Mouse (Mus musculus): ENCODE measurements around the gene Smim24. TPM values are rescaled to one million over a fixed set of nuclear protein-coding genes. Genes with fewer than 3 reads are reported as not detected.
A peak's percentile ranks its signal among the peaks of the same experiment; 100 is the strongest.

Smim24 gene
- total RNA-seq, 2 experiments from 2014 or later = 1.6 to 1.7 TPM

DNA sequence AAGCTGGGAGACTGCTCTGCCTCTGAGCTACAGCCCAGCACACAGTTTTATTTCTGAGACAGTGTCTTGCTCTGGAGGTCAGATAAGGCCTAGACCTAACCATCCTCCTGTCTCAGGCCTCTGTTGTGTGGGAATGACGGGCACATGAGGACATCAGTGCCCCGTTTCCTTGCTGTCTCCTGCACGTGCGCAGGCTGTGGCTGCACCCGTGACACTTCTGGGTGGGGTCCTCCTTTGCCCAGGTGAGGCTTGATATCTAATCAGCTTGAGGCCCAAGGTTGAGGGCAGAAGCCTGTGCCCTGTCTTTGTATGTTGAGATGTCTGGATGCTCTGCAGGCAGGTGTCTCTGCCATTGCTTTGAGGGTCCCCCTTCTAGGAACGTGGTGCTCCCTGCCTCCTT, 581 bp upstream of the Smim24 start:
- no peak for DNase-seq

DNA sequence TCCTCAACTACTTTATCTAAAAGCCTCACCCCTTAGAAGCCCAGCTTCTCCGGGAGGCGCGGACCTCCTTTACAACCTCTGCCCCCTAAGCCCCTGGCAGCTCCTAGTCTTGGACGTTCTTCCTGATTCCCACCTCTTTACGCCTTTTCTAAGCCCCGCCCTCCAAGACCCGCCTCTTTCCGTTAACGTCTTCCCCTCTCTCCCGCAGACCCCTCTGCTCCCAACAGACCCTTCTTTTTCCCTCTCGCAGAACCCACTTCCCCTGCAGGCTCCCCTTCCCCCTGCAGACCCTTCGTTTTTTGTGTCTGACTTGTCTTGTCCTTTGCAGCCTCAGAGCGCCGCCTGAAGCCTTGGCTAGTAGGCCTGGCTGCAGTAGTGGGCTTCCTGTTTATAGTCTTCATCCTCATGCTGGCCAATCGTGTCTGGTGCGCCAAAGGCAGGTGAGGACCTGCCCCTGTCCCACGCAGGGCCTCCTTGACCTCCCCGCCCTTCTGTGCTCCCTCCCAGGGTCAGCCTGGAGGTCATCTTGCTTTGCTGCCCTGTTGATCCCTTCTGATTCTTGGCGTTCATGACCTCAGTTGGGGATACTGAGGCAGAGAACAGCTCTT, 709 bp downstream of the Smim24 start:
- no peak for DNase-seq

DNA sequence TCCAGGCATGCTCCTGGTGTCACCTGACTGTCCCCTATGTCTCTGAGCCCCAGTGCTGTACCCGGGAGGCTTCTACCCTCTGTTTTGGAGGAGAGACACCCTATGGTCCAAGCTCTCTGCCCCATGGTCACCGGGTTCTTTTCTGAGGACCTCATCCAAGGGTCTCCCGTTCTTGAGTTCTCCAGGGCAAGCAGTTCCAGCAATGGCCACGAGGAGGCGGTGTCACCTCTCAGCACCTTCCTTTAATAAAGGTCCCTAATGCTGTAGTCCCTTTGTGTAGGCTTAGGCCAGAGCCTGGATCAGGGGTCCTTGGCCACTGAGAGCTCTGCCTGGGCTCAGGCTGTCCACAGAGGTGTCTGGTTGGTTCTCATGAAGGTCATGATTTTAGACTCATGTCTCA, 2.3 kb downstream of the Smim24 start:
- DNase-seq = no peak

DNA sequence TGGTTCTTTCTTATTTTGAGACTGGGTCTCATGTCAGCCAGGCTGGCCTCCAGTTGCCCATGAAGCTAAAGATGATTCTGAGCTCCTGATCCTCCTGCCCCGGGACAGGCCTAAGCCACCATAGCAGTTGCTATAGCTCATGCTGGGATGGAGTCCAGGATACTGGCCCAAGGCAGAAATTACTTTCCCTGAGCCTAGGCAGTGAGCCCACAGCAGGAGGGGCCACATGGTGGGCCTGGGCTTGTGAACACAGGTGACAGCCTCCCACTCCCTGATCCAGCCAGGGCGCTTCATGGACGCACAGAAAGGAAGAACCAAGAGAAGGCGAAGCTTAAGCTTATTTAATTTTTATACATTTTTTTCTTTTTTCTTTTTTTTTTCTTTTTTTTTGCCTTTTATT, 3.0 kb downstream of the Smim24 start:
- no peak for DNase-seq

DNA sequence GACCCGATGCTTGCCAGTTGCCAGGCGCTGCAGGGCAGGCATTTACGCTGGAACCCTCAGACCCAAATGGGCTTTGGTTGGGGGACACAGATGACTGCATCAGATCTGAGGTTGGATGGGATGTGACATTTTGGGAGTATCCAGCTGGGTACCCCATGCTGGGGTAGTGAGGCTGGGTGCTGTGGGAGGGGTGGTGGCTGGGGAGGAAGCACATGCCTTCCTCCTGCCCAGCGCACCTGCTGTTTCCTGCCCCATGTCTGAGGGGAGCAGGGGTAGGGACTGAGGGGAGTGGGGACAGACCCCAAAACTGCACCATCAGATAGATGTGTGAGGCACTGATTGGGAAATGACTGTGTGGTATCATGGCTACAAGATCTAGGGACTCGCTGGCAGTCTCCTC, 3.9 kb downstream of the Smim24 start:
- no peak for DNase-seq

DNA sequence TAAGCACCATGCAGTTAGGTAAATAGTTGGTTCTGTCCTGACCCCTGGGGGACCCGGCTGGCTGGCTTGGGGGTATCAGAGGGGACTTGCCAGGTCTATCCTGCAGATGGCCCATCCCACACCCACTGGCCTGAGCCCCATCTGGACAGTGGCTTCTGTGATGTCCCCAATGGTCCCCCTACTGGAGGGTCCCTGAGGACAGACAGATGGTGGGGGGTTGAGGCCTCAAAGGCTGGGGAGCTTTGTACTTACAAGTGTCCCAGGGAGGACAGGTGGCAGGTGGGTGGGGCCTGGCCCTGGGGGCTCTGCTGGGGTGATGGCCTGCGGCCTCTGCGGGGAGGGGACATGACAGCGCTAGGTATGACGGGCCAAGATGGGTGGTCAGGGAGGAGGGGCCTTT, 6.4 kb downstream of the Smim24 start:
- no peak for DNase-seq

DNA sequence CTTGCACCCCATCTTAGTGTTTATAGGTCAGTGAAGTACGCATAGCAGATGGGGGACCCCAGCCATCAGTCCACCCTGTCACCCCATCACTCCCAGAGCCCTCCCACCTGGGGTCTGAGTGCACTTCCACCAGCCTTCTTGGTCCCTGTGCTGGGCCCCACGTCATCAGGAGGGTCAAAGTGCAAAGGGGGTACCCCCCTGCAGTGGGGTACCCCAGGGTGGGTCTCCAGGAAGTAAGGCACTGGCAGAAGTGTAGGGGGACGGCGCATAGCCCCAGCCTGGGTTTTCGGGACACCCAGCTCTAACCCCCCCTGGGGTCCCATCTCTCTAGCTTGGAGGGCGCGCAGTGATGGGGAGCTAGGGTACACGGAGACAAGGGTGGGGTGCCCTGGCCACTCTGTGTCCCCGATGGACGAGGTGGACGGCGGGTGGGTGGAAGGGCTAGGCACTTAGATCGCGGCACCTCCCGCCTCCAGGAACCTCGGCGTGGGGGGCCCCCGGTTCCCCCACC, 7.0 kb downstream of the Smim24 start:
- DNase-seq = no peak

DNA sequence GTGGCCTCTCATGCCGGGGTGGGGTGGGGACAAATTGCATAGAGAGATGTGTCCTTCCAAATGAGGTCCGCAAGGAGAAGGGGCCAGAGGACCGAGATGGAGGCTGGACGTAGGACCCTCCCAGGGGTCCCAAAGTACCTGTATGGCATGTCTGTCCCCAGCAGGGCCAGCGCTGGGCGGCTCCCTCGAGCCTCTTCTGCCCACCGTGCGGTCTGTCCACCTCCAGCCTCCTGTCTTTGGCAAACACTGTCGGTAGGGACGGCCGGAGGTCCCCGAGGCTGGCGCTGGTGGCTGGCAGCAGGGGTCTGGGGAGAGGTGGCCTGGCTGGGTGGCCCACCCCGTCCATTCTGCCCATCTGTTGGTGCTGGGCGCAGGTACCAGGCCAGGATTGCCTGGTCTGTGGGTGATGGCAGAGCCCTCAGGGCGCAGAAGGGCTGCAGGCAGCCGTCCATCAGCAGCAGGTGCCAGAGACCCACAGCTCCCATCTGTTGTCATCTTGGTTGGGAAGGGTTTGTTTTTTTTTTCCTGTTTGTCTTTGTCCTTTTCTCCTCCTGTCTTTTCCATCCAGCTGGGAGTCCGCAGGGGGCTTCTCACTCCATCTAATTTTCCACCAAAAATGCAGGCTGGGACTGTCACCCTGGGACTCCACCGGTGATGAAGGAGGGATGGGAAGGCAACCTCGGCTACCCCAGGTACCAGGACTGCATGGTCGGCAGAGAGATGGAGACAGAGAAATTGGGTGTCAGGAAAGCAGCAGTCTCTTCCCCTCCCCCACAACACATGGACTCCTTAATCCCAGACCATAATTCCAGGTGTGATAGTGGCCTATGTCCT, 7.7 kb downstream of the Smim24 start:
- no peak for DNase-seq

DNA sequence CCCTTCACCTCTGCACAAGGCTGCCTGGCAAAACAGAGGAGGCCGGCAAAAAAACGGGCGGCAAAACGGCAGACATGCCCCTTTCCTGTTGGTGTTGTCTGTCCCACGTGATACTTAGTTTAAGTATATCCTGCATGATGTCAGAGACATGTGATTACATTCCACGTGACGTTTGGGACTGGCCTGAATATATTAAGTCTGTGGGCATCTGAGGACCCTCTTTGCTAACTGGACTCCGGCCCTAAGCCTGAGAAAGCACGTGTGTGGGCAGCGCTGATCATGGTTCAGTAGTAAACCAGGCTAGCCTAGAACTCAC, 8.3 kb downstream of the Smim24 start:
- DNase-seq = no peak

DNA sequence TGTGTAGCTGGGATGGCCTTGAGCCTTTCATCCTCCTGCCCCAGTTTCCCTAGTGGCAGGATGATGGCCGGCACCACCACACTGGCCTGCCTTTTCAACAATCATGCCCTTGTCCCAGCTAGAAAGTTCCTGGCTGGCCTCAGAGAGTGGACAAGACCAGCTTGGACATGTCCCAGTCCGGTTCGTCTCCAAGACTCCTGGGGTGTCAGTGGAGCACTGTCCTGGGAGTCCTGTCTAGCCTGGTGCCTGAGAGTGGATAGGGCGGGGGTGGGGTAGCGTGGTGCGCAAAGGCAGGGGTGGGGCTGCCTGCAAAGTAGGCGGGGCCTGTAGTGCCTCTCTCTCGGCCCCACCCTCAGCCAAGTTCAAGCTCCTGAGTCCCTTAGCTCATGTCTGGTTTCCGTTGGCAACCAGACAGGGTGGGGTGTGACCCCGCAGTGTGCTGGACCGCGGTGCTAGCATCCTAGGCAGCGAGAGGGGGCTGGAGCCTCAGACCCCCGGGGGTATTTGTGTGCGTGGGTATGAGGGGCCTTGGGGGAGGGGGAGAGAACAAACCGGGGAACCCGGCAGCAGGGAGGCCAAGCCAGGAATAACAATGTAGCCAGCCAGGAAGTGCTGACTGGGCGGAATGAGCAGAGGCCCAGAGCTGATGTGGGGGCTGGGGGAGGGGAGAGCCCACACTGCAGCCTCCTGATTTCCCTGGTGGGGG, 8.8 kb downstream of the Smim24 start:
- peak in 1 of 2 experiments; percentile 61 for DNase-seq

DNA sequence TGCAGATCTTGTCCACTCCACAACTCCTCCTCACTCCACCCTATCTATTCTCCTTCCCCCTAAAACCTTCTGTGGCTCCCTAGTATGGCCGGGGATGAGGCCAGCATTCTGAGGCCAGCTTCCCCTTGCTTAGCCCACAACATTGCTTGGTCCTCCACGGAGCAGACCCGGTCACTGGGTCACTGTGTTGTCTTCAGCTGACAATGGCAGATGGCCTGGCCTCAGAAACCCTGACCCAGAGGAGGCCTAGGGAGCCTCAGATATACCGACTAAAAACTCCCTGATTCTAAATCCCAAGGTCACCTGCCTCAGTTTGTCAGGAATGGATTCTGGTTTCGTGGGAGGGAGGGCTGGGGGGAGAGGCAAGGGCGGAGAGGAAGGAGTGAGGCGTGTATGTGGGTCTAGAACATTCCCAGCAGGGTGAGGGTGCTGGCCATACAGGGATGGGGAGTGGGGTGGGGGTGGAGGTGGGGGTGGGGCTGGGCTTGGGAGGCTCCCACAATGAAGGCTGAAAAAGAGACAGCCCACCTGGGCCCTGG, 9.4 kb downstream of the Smim24 start:
- no peak for DNase-seq

DNA sequence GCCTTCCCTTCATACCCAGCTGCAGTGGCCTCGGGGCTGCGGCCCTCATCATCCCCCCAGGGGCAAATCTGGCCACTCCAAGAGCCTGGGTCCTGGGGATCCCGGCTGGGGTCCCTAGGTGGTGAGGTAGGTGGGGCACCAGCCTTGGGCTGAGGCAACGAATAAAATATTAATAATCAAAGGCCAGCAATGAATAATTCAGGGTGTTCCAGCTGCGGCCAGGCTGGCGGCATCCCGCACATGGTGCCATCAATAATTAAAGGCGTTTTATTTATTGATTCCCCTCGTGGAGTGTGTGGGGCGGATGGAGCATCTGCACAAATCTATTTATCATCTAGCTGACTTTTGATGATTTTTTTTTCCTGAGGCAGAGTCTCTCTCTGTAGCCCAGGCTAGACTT, 10.7 kb downstream of the Smim24 start:
- no peak for DNase-seq

DNA sequence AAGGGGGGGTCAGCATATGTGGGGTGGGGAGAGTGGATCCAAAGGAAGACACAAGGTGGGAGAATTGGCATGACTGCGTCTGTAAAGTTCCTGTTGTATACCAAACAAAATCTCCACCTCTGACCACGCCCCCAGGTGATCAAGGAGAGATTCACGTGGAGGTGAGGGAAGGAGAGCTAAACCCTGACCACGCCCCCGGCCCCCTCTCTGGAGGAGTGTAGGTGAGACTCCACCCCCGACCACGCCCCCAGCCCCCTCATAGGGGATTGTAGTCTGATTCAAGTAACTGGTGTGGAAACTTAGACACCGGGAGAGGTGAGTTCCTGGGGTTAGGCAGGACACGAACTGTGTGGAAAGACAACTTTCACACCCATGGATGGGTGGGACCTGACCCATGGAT, 11.2 kb downstream of the Smim24 start:
- DNase-seq = no peak

DNA sequence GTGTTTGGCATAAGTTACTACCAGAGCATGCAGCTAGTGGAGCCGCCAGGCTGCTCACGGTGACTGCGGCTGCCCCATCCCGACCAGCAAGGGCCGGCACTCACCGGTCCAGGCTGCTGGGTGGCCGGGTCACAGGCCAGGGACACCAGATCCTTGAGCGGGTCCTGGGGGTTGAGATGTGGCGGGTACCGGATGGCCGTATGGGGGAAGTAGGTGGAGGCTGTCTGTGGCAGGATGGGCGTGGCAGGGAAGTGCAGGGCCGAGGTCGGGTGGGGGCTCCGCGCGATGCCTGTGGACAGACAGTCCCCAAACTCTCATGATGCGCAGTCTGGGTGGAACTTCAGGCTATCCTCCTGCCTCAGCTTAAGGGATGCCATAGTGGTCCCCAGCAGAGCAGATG, 11.9 kb downstream of the Smim24 start:
- DNase-seq = no peak

DNA sequence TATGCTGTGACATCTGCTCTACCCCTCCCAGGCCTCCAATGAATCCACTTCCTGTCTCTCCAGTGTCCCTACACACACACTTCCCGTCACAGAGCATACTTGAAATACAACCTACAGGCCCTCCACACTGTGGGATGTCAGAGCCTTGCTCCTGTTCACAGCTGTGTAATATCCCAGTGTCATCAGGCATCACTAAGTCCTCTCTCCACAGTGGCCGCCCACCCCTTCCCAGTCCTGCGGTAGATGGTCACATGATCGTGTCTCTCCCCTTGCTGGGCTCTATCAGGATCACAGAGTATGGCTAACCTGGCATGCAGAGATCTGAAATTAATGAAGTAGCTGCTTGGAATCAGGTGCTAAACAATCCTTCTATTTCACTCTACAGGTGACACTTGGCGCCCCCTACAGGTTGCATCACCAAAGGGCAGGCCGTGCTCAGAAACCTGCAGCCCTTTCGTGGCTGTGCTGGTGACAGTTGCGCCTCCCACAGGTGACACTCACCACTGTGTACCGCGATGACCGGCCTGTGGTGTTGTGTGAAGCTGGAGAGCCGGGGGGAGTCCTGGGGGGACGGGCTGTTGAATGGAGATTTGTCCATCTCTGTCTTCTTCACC, 12.8 kb downstream of the Smim24 start:
- DNase-seq = no peak

DNA sequence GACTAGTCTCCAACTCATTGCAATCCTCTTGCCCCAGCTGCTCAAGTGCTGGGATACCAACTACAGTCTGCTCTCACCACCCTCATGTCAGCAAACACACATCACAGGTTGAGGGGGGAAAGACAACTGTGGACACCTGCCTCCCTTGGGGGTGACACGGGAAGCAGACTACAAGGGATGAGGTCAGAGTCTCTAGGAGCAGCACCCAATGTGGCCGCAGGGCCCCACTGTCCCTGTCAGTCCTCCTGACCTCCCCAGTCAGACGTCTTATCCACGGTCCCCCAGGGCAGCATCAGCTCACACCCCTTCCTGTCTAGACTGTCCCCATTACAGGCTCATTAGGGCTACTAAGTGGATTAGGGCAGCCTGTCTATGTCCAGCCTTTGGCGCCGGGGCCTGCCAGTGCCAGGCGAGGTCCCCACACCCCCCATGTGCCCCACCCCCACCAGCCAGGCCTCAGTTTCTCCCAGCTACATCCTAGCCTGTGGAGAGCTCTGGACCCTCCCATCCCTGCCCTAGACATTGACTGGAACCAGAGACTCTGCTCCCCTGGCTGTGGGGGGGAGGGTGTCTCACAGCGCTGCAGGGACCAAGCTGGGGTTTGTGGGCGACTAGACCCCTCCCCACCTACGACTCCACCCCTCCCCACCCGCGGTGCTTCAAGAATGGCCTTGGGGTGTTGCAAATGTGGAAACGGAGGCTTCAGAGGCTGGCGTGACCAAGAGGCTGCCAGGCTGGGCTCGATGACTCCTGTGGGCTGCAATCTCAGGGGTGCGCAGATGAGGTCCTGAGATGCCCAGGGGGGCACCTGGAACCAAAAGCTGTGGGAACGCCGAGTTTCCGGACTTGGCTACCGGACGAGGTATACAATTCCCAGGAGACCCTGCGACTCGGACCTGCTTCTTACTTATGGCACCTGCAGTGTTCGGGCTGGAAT, 13.9 kb downstream of the Smim24 start:
- no peak for DNase-seq

DNA sequence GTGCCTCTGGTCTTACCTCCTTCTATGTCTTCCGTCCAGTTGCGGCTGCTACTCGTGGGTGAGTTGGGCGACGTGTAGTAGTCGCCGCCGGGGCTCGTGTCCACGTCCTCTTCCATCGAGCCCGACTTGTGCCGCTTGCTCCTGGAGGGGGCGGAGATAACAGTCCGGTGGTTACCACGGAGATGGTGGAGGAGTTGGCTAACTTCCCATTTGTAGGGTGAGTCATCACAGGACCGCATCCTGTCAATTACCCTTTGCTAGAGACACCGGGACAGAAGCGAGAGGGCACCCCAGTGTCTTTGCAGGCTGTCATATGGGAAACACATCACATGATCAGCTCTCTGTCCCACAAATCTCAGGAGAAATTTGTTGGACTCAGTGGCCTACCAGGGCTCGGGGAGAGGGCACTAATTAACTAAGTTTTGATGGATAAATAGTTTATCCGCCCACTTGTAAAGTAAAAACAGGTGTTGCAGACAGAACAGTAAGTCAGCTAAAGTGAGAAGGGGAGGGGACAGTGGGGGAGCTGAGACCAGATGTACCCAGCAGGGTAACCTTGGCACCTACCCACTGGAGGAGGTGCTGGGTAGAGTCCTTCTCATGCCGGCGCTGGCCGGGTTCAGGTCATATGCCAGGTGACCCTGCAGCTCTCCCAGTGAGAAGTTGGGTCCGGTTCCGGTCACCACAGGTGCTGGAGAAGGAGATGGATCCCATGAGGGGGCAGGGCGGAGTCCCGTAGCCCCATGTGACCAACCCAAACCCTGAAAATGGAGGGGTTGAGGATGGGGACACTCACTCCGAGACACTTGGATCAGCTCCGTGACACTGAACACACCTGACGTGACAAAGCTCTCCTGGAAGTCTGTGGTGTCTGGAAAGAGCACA, 14.9 kb downstream of the Smim24 start:
- DNase-seq = peak; percentile 61 to 63

DNA sequence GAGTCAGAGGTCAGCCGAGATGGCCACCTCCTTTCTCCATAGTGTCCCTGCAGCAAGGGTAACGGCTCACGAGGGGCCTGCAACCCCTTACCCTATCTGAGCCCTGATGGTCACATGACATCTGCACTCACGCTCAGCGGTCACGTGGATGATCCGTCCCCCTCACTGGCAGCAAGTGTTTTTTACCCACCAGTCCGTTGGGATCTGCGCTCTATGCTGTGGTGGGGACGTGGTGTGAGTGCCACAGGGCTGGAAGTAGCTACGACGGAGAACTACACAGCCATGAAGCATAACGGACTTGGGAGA, 15.5 kb downstream of the Smim24 start:
- DNase-seq = no peak

DNA sequence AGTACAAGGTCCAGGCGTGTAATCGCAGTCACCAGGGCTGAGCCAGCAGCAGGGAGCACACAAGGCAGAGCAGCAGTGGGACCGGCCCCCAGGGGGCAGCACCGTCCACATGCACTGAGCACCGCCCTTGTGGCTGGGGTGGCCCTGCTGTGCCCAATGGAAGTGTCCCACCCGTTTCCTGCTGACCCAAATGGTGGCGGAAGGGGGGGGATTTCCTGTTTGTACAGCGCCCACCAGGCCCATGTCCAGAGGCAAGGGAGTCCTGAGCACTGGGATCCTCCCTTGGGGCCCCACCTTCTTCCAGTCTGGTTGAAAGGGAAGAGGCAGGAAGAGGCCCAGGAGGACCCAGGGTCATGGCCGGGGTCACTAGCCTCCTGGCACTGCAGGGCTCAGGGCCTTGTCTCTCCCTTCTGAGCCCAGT, 16.0 kb downstream of the Smim24 start:
- DNase-seq = no peak

DNA sequence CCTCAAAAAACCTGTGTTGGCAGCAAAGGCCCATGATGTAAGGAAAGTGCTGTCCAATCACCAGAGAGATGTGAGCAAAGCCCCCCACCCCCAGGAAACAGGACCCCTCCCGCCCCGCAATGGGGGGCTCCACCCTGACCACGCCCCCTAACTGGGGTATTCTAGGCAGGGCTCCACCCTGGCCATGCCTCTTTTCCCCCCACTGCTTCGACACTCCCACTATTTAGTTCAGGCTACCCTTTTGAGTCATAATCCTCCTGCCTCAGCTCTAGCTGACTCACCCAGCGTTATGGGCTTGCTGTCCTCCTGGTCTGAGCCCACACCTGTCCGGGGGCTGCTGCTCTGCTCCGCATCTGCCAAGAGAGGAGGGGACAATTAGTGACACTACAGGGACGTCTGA, 16.5 kb downstream of the Smim24 start:
- DNase-seq = no peak

DNA sequence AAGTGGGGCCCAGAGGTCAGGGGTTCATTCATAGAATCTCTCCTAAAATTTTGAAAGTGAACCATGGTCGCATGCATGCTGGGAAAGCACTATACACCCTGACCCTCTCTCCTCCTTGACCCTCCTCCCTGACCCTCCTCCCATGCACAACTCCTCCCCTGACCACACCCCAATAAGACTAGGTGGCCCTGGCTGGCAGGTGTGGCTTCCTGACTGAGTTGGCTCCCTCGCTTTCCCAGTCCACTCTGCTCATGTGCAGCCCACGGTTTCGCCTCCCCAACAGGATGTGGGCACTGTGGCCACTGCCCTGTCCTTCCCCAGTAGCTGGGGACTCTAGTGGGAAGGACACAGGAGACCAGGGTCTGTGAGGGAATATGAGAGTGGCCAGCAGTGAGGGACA, 17.5 kb downstream of the Smim24 start:
- DNase-seq = no peak

All from layer of hippocampus, postnatal 36 days (tissue).